Mouse (Mus musculus): ENCODE data around the gene Dner. TPM values are rescaled to one million over a fixed set of nuclear protein-coding genes. Genes with fewer than 3 reads are reported as not detected.

Dner gene
- polyA plus RNA-seq (2015; fragmentation: Nextera tagmentation; extraction: Ambion mirVana): 6.4 and 7.3 TPM in 2 replicates

DNA sequence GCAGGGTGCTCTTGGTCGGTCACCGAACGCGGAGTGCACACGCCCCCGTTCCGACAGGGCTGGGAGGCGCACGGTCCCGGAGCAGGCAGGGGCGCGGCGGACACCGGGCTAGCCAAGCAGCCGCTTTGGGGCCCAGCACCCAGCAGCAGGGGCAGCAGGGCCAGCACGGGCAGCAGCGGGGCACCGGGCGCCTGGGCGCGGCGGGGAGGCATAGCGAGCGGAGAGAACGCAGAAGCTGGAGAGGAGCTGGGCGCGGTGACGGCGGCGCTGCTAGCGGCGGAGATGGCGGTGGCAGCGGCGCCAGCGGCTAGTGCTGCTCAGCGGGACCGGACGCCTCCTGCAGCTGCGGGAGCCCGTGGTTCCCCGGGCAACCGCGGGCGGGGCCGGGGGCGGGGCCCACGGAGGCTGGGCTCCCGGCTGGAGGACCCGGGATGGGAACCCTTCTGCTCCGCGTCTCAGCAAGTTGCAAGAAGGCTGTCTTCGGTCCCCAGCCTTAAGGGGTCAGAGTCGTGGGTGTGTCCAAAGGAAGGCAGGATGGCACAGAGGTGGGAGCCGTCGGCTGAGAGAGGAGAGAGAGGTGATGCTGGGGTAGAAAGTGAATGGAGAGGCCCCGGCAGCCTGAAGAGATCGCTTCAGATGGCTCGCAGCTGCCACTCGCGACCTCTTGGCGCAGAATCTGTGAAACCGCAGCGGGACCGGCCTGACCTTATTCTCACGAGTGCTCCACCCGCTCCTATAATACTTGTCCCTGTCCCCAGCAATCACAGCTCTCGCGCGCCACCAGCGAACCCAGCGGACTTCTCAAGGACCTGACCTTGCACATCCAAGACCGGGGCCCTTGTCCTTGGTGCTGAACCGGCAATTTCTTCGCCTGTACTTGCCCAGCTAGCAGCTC lies at the start of gene Dner:
TSS of gene Dner (minus strand) at position 705 of the 895 bp plus-strand sequence.
- ATAC-seq (ENCODE audit: low FRiP score, low read depth): peak; percentile 88
- H3K4me3 ChIP-seq: peak within 1 kb of the TSS; percentile 51
- H3K27me3 ChIP-seq: peaks cover 49% of the 10 kb centered on the region
- peak within 1 kb of the TSS; percentile 90 for H3K4me2 ChIP-seq (replicated peaks)
- no peak within 1 kb of the TSS for H3K27ac ChIP-seq
- no peaks in the 10 kb centered on the region for H3K9me3 ChIP-seq
- H3K36me3 ChIP-seq: no peaks in the 10 kb centered on the region
- WGBS: under 1% methylated on average over 71 of the region's 75 CpGs
- peaks cover 14% of the 10 kb centered on the region for H3K4me1 ChIP-seq
- H3K9ac ChIP-seq: peak within 1 kb of the TSS; percentile 35; the same call in 1 of the 2 replicates

- H3K36me3 ChIP-seq: peaks cover 67% of the 10 kb centered on the region
- no peaks in the 10 kb centered on the region for H3K27me3 ChIP-seq
- H3K4me3 ChIP-seq: no peak overlapping the region
- ATAC-seq (ENCODE audit: low FRiP score, low read depth): no peak
- H3K4me1 ChIP-seq: no peaks in the 10 kb centered on the region
- no peak overlapping the region for H3K9ac ChIP-seq
- H3K27ac ChIP-seq: no peak overlapping the region
- no peak overlapping the region for H3K4me2 ChIP-seq (replicated peaks)
- H3K9me3 ChIP-seq: no peaks in the 10 kb centered on the region
- WGBS: 89% methylated on average over 3 of the region's 3 CpGs
These were observed 46.1 kb upstream of the Dner start for GRCm38 (mm10) chr1:84742156-84742555.

GRCm38 (mm10) chr1:84740080-84740479 lies 44.1 kb upstream of the Dner start:
- Histone ChIP-seq H3K36me3 (peaks cover 69% of the 10 kb centered on the region), H3K4me2 (replicated peaks) (no peak overlapping the region), H3K4me1 (no peaks in the 10 kb centered on the region), H3K9me3 (no peaks in the 10 kb centered on the region), H3K27ac (no peak overlapping the region), H3K9ac (no peak overlapping the region), H3K4me3 (no peak overlapping the region), H3K27me3 (no peaks in the 10 kb centered on the region)
- no peak for ATAC-seq (ENCODE audit: low FRiP score, low read depth)
- WGBS: 88% methylated on average over 1 of the region's 1 CpGs

GRCm38 (mm10) chr1:84737097-84737496 lies 41.1 kb upstream of the Dner start:
- no peak overlapping the region for H3K4me2 ChIP-seq (replicated peaks)
- no peak overlapping the region for H3K27ac ChIP-seq
- H3K4me3 ChIP-seq: no peak overlapping the region
- 57% methylated on average over 1 of the region's 1 CpGs for WGBS
- no peaks in the 10 kb centered on the region for H3K4me1 ChIP-seq
- no peaks in the 10 kb centered on the region for H3K9me3 ChIP-seq
- no peaks in the 10 kb centered on the region for H3K27me3 ChIP-seq
- H3K9ac ChIP-seq: no peak overlapping the region
- peaks cover 64% of the 10 kb centered on the region for H3K36me3 ChIP-seq
- no peak for ATAC-seq (ENCODE audit: low FRiP score, low read depth)

DNA sequence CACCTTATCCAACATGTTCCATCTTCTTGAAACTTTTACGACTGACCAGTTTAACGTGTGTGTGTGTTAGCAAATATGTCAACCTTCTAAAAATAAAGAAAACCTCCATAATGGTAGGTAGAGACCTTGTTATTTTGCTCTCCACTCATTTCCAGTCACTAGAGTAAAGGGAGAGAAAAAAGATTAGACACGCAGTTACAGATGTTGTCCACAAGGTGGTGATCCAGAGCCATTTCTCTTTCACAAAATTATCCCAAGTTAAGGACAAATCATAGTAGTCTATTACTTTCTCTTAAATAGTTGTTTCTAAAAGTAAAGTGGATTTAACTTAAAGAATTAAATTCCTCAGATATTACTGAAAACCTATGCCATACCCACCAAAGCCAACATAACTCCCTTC lies 37.8 kb upstream of the Dner start:
- Histone ChIP-seq H3K4me1 (no peaks in the 10 kb centered on the region), H3K27me3 (no peaks in the 10 kb centered on the region), H3K36me3 (peaks cover 61% of the 10 kb centered on the region), H3K27ac (no peak overlapping the region), H3K9ac (no peak overlapping the region), H3K4me2 (replicated peaks) (no peak overlapping the region), H3K9me3 (no peaks in the 10 kb centered on the region), H3K4me3 (no peak overlapping the region)
- ATAC-seq (ENCODE audit: low FRiP score, low read depth): no peak
- 63% methylated on average over 3 of the region's 3 CpGs for WGBS

- Histone ChIP-seq H3K9me3 (no peaks in the 10 kb centered on the region), H3K9ac (no peak overlapping the region), H3K4me3 (no peak overlapping the region), H3K4me2 (replicated peaks) (no peak overlapping the region), H3K36me3 (peaks cover 58% of the 10 kb centered on the region), H3K27me3 (no peaks in the 10 kb centered on the region), H3K27ac (no peak overlapping the region), H3K4me1 (no peaks in the 10 kb centered on the region)
- ATAC-seq (ENCODE audit: low FRiP score, low read depth): no peak
- WGBS: 89% methylated on average over 1 of the region's 1 CpGs
These were observed 35.7 kb upstream of the Dner start for GRCm38 (mm10) chr1:84731763-84732162.

DNA sequence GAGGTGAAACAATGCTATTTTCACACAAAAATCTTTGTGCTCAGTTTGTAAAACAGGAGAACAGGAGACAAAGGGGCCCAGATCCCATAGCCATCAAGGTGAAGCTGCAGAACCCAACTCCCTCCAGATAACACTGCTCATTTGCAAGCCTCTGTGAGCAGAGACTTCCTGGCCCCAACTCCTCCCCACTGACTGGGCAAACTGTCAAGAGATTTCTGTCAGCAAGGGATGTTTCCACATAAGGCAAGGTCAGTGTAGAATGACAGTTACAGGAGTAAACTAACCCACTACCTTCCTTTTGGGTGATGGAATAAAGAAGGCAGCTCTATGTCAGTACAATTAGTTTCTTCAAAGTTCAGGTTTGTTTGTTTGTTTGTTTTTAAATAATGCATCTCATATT lies 26.8 kb upstream of the Dner start:
- H3K36me3 ChIP-seq: peaks cover 52% of the 10 kb centered on the region
- no peaks in the 10 kb centered on the region for H3K4me1 ChIP-seq
- no peak overlapping the region for H3K4me3 ChIP-seq
- no peaks in the 10 kb centered on the region for H3K9me3 ChIP-seq
- H3K4me2 ChIP-seq (replicated peaks): no peak overlapping the region
- no peak for ATAC-seq (ENCODE audit: low FRiP score, low read depth)
- H3K27ac ChIP-seq: no peak overlapping the region
- H3K9ac ChIP-seq: no peak overlapping the region
- no peaks in the 10 kb centered on the region for H3K27me3 ChIP-seq

- no peaks in the 10 kb centered on the region for H3K27me3 ChIP-seq
- H3K4me2 ChIP-seq (replicated peaks): no peak overlapping the region
- H3K9ac ChIP-seq: no peak overlapping the region
- 93% methylated on average over 3 of the region's 3 CpGs for WGBS
- H3K9me3 ChIP-seq: no peaks in the 10 kb centered on the region
- no peak for ATAC-seq (ENCODE audit: low FRiP score, low read depth)
- H3K4me1 ChIP-seq: no peaks in the 10 kb centered on the region
- H3K4me3 ChIP-seq: no peak overlapping the region
- peaks cover 47% of the 10 kb centered on the region for H3K36me3 ChIP-seq
- no peak overlapping the region for H3K27ac ChIP-seq
These were observed 26.4 kb upstream of the Dner start for GRCm38 (mm10) chr1:84722371-84722770.

GRCm38 (mm10) chr1:84721942-84722341 lies 25.9 kb upstream of the Dner start:
- WGBS: 93% methylated on average over 3 of the region's 3 CpGs
- no peak overlapping the region for H3K9ac ChIP-seq
- ATAC-seq (ENCODE audit: low FRiP score, low read depth): no peak
- peaks cover 44% of the 10 kb centered on the region for H3K36me3 ChIP-seq
- H3K4me1 ChIP-seq: no peaks in the 10 kb centered on the region
- H3K27me3 ChIP-seq: no peaks in the 10 kb centered on the region
- H3K9me3 ChIP-seq: no peaks in the 10 kb centered on the region
- no peak overlapping the region for H3K4me2 ChIP-seq (replicated peaks)
- no peak overlapping the region for H3K27ac ChIP-seq
- H3K4me3 ChIP-seq: no peak overlapping the region

DNA sequence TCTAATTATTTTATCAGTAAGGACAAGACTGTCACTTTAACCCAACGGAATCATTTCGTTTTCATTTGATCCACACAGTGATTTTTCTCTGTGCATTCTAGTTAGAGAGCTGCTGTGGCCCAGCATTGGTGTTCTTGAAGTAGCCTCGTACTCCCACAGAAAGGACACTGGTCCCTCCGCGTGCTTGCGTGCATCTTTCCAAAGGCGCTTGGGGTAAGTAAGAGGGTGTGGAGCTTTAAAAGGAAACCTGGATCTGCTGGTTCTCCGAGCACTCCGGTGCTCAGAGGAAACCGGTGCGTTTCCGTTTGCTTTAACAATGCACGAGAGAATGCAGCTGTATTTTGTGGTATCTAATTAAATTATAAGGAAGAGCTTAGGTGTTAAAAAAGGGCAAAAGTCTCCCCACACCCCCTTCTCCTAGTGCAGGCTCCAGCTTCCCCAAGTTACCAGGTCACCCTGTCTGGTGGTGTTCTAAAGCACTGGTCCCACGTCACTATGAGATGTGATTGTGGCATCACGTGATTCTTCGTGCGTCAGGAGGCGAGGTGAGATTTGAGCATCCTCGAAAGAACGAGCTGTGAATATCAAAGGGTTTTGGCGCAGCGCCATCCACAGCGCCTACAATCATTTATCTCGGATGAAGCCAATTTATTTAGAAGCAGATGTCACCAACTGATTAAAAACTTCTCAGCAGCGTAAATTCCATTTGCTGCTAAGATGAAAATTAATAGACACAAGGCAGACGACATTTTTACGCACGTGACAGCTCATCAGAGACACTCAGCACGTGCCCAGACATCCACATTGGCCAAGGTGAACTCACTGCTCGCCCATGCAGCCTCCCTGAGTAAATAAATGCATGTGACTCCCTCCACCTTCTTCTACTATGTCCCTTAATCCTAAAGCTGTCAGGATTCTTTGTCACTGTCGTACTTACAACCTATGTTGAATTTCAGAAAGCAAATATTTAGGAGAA lies 14.1 kb upstream of the Dner start:
- peak overlapping the region; percentile 53 for H3K4me2 ChIP-seq (replicated peaks)
- no peaks in the 10 kb centered on the region for H3K9me3 ChIP-seq
- H3K27ac ChIP-seq: no peak overlapping the region
- peak overlapping the region; percentile 16 for H3K4me3 ChIP-seq
- H3K27me3 ChIP-seq: peaks cover 30% of the 10 kb centered on the region
- WGBS: 18% methylated on average over 31 of the region's 31 CpGs
- peaks cover 4% of the 10 kb centered on the region; the same call in 1 of the 2 replicates for H3K4me1 ChIP-seq
- no peaks in the 10 kb centered on the region for H3K36me3 ChIP-seq
- no peak for ATAC-seq (ENCODE audit: low FRiP score, low read depth)
- no peak overlapping the region for H3K9ac ChIP-seq

- no peak for ATAC-seq (ENCODE audit: low FRiP score, low read depth)
- H3K4me2 ChIP-seq (replicated peaks): peak overlapping the region; percentile 53; the same call in 1 of the 2 replicates
- no peak overlapping the region for H3K27ac ChIP-seq
- H3K27me3 ChIP-seq: peaks cover 30% of the 10 kb centered on the region
- H3K9me3 ChIP-seq: no peaks in the 10 kb centered on the region
- peak overlapping the region; percentile 12; the same call in 1 of the 2 replicates for H3K4me3 ChIP-seq
- H3K36me3 ChIP-seq: no peaks in the 10 kb centered on the region
- H3K4me1 ChIP-seq: peaks cover 4% of the 10 kb centered on the region; the same call in 1 of the 2 replicates
- WGBS: 23% methylated on average over 5 of the region's 5 CpGs
- no peak overlapping the region for H3K9ac ChIP-seq
These were observed 13.4 kb upstream of the Dner start for GRCm38 (mm10) chr1:84709406-84709805.

- H3K27ac ChIP-seq: no peak overlapping the region
- no peak for ATAC-seq (ENCODE audit: low FRiP score, low read depth)
- H3K36me3 ChIP-seq: no peaks in the 10 kb centered on the region
- peaks cover 8% of the 10 kb centered on the region for H3K4me1 ChIP-seq
- no peak overlapping the region for H3K9ac ChIP-seq
- H3K27me3 ChIP-seq: peaks cover 18% of the 10 kb centered on the region
- no peaks in the 10 kb centered on the region for H3K9me3 ChIP-seq
- WGBS: 97% methylated on average over 6 of the region's 6 CpGs
- H3K4me2 ChIP-seq (replicated peaks): no peak overlapping the region
- no peak overlapping the region for H3K4me3 ChIP-seq
These were observed 4.2 kb upstream of the Dner start for GRCm38 (mm10) chr1:84700254-84700653.

Measured in limb, embryonic 13.5 days (tissue).